Mouse (Mus musculus) liver, adult 2 months (tissue): ENCODE measurements around the gene Gm43738.

Experiments
- CTCF ChIP-seq: fragments of 200-500 bp; IDR thresholded peaks from 2 replicates; pipeline ENCODE4 v1.5.1; 2011; ENCODE audit warnings: low read depth, low read length, control low read depth
- POLR2A ChIP-seq: fragments of 200-500 bp; IDR thresholded peaks from 2 replicates; pipeline ENCODE4 v1.6.1; 2011; ENCODE audit warnings: low read length, control low read depth; ENCODE audit not compliant: insufficient read depth; ENCODE audit errors: extremely low read depth

DNA sequence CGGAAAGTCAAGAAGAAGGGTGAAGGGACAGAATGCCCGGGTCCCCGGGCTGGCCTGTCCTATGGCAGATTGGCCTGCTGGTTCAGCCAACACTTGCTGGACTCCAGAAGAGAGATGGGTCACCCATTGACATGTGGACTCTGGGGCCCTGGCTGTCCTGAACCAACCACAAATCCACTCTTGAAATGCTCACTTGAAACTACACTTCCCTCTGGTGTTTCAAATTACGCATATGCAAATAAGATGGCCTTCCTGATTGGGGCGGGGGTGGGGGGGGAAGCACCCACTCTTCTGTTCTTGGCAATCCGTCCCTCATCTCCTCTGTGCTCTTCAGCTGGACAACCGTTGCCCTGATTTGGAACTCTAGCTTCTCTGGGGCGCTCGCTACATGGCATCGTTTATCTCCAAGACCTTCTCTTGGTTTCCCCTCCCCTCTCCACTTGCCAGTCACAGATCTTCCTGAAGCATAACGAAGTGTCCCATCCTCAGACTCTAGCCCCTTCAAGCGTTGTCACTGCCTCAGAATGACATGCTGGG is 16.2 kb downstream of the Gm43738 start:
- TF ChIP-seq CTCF (no peak), POLR2A (no peak)
